Mouse (Mus musculus): Measurements from ENCODE around the gene Slc39a13. TPM values are rescaled to one million over a fixed set of nuclear protein-coding genes. Genes with fewer than 3 reads are reported as not detected.
"Not testable (repeated sequence)": the region's sequence is repeated elsewhere in the genome, so short reads cannot be mapped to it uniquely, and the experiment has no call there.

Slc39a13 gene
- total RNA-seq, 2 experiments from 2014 or later: 30.1 to 32.3 TPM

- intact Hi-C loops (cut with DNase I): loop anchor here (1.0 to 2.0 kb wide), 2 partner anchors 147 to 197 kb away; no protein-coding TSS in a partner anchor
- TF ChIP-seq CTCF (IDR thresholded peaks at IDR 0.05): no peak
- H3K27ac ChIP-seq: peak overlapping the region; percentile 71; the same call in 1 of the 2 replicates
- H3K4me3 ChIP-seq: no peak overlapping the region
- no peak for DNase-seq (ENCODE audit: extremely low spot score in 1 of 2, low spot score in 2 of 2)
These were observed 8.3 kb downstream of the Slc39a13 start for GRCm38 (mm10) chr2:91061849-91062481.

- intact Hi-C loops (cut with DNase I): loop anchor here (1.0 to 2.0 kb wide), 2 partner anchors 146 to 195 kb away; no protein-coding TSS in a partner anchor
- peak; percentile 61 to 74 for DNase-seq (ENCODE audit: extremely low spot score in 1 of 2, low spot score in 2 of 2)
- Histone ChIP-seq H3K4me3 (no peak overlapping the region), H3K27ac (peak overlapping the region; percentile 71)
- TF ChIP-seq CTCF (IDR thresholded peaks at IDR 0.05): peak; percentile 75
These were observed 9.5 kb downstream of the Slc39a13 start for GRCm38 (mm10) chr2:91060544-91061355.

DNA sequence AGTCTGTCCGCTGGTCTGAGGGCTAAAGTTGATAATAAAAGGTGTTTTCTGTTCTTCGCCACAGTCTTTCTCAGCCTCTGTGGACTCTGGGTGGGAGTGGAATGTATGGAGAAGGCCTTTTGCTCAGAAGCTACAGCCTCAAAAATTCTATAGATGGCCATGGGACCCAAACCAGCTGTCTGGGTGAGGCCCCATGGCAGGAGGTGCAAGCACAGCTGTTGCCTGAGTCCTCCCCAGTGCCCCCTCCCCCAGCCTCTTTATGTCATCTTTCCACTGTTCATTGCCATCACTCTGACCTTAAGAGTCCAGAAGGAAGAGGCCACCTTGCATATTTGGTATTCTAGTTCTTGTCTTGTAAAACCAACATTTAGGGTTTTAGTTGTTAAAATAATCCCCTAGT is 10.8 kb downstream of the Slc39a13 start:
- TF ChIP-seq CTCF (IDR thresholded peaks at IDR 0.05): no peak
- DNase-seq (ENCODE audit: extremely low spot score in 1 of 2, low spot score in 2 of 2): no peak
- intact Hi-C loops (cut with DNase I): no loop called here
- H3K27ac ChIP-seq: no peak overlapping the region
- H3K4me3 ChIP-seq: no peak overlapping the region

DNA sequence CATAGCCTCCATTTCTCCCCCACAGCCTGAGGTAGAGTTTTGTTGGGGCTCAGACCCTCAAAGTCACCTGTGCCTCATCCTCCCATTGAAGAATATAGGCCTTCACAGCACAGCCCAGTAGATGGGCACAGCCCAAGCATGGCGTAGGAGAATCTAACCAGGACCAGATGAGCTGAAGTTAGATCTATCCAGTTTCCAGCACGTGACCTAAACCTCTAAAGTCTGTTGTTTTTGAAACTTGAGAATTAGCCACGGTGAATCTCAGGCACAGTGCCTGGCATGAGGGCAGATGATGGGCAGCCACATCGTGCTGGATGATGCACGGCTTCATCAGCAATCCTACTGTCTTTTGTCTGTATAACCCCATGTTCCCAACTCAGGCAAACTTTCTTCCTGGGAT is 11.8 kb downstream of the Slc39a13 start:
- intact Hi-C loops (cut with DNase I): no loop called here
- H3K4me3 ChIP-seq: no peak overlapping the region
- no peak for TF ChIP-seq CTCF (IDR thresholded peaks at IDR 0.05)
- H3K27ac ChIP-seq: no peak overlapping the region
- no peak for DNase-seq (ENCODE audit: extremely low spot score in 1 of 2, low spot score in 2 of 2)

DNA sequence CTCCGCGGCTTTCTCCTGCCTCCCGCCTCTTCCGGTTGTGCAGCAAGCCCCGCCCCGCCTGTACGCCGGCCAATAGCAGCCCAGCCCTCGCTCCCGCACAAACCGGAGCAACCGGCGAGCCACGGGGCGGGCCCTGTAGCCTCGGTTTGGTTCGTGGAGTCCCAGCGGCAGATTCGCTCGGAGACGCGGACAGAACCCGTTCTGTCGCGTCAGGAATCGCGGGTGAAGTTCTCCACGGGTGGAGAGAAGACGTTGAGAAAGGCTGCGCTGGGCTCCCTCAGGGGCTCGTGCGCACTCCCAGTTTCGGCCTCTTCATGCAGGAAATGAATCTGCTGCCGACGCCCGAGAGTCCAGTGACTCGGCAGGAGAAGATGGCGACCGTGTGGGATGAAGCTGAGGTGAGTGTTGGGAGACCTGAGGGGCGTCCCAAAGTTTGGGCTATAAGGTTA is 16.3 kb downstream of the Slc39a13 start, which contains the start of gene Psmc3:
Gene Psmc3, plus strand, starts transcription at position 76 of the 449 bp plus-strand sequence.
- peak within 1 kb of the TSS; percentile 94 for H3K4me3 ChIP-seq
- DNase-seq (ENCODE audit: extremely low spot score in 1 of 2, low spot score in 2 of 2): peak; percentile 95 to 97
- H3K27ac ChIP-seq: peak within 1 kb of the TSS; percentile 99
- no peak for TF ChIP-seq CTCF (IDR thresholded peaks at IDR 0.05)
- intact Hi-C loops (cut with DNase I): loop anchor here (2.0 kb wide), 1 partner anchor 113 kb away; the partner anchor contains the start of gene Celf1

DNA sequence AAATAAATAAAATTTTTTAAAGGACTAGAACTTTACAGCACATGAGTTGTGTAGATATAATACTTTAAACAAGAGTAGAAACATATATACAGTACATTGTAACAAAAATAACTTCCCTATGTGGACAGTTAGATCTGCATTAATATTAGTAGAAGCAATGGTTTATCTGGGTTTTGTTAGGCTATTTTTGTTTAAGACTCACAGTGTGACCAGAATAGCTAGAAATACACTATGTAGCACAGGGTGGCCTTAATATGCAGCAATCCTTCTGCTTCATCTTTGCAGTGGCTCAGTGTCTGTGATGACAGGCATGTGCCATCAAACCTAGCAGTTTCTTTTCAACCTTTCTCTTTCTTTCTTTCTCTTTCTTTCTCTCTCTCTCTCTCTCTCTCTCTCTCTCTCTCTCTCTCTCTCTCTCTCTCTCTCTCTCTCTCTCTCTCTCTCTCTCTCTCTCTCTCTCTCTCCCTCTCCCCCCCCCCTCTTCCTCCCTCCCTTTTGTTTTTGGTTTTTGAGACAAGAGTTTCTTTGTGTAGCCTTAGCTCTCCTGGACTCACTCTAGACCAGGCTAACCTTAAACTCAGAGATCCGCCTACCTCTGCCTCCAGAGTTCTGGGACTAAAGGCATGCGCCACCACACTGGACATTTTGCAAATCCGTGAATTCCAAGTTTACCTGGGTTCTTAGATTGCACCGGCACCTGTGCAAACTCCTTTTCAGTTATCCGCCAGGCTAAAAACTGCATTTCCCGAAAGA is 16.9 kb downstream of the Slc39a13 start:
- Histone ChIP-seq H3K4me3 (peak overlapping the region; percentile 94), H3K27ac (peak overlapping the region; percentile 99)
- TF ChIP-seq CTCF (IDR thresholded peaks at IDR 0.05): no peak; the same call in 1 of the 2 replicates
- intact Hi-C loops (cut with DNase I): no loop called here
- DNase-seq (ENCODE audit: extremely low spot score in 1 of 2, low spot score in 2 of 2): no peak

- no peak overlapping the region for H3K27ac ChIP-seq
- DNase-seq (ENCODE audit: extremely low spot score in 1 of 2, low spot score in 2 of 2): no peak
- intact Hi-C loops (cut with DNase I): no loop called here
- TF ChIP-seq CTCF (IDR thresholded peaks at IDR 0.05): peak; percentile 12; the same call in 1 of the 2 replicates
- no peak overlapping the region for H3K4me3 ChIP-seq
These were observed 17.5 kb downstream of the Slc39a13 start for GRCm38 (mm10) chr2:91052752-91053151.

- no peak for DNase-seq (ENCODE audit: extremely low spot score in 1 of 2, low spot score in 2 of 2)
- Histone ChIP-seq H3K4me3 (no peak overlapping the region), H3K27ac (no peak overlapping the region)
- intact Hi-C loops (cut with DNase I): no loop called here
- TF ChIP-seq CTCF (IDR thresholded peaks at IDR 0.05): no peak
These were observed 18.3 kb downstream of the Slc39a13 start for GRCm38 (mm10) chr2:91051917-91052316.

- no peak for TF ChIP-seq CTCF (IDR thresholded peaks at IDR 0.05)
- Histone ChIP-seq H3K4me3 (no peak overlapping the region), H3K27ac (no peak overlapping the region)
- no peak for DNase-seq (ENCODE audit: extremely low spot score in 1 of 2, low spot score in 2 of 2)
- intact Hi-C loops (cut with DNase I): no loop called here
These were observed 22.9 kb downstream of the Slc39a13 start for GRCm38 (mm10) chr2:91047359-91047758.

- intact Hi-C loops (cut with DNase I); DNase-seq (ENCODE audit: extremely low spot score in 1 of 2, low spot score in 2 of 2); H3K27ac ChIP-seq: not testable (repeated sequence)
These were observed 24.4 kb downstream of the Slc39a13 start for GRCm38 (mm10) chr2:91045805-91046204.

DNA sequence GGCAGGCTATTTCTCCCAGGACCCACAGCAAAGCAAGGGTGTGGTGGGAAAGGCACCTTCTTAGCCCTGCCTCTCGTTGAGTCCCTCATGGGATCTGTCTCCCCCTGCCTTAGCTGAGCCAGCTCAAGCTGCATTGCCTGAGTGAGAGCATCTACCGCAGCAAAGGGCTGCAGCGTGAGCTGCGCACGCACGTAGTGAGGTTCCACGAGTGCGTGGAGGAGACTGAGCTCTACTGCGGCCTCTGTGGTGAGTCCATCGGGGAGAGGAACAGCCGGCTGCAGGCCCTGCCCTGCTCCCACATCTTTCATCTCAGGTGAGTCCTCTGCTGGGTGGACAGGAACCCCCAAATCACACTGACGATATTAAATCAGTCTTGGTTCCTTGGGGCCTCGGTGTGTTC is 25.5 kb downstream of the Slc39a13 start:
- TF ChIP-seq CTCF (IDR thresholded peaks at IDR 0.05): no peak
- Histone ChIP-seq H3K4me3 (no peak overlapping the region), H3K27ac (no peak overlapping the region)
- intact Hi-C loops (cut with DNase I): no loop called here
- no peak for DNase-seq (ENCODE audit: extremely low spot score in 1 of 2, low spot score in 2 of 2)

More at GRCm38 (mm10) chr2:91045805-91046204, 24.4 kb downstream of the Slc39a13 start:
- H3K4me3 ChIP-seq: not testable (repeated sequence)
